Mouse (Mus musculus) kidney, adult 2 months (tissue): ENCODE measurements around the gene Fasn. TPM values are rescaled to one million over a fixed set of nuclear protein-coding genes. Genes with fewer than 3 reads are reported as not detected.
"Not testable (repeated sequence)": the region's sequence is repeated elsewhere in the genome, so short reads cannot be mapped to it uniquely, and the experiment has no call there.

ENCODE experiments used
- DNase-seq: peaks from one replicate; pipeline ENCODE4 v3.0.0; 2021
- H3K27ac ChIP-seq: fragments of 200-500 bp; 2 replicates; pipeline ENCODE4 v1.5.1; 2012; ENCODE audit warnings: low read depth, low read length, control low read depth, inconsistent platforms; ENCODE audit not compliant: insufficient read depth
- H3K27me3 ChIP-seq: fragments of 200-500 bp; replicated peaks from 2 replicates; pipeline ENCODE4 v1.6.1; 2012; ENCODE audit warnings: mild to moderate bottlenecking, moderate library complexity, low read length, inconsistent platforms; ENCODE audit not compliant: control insufficient read depth, insufficient read depth
- H3K36me3 ChIP-seq: fragments of 200-500 bp; 2 replicates; pipeline ENCODE4 v1.6.1; 2012; ENCODE audit warnings: mild to moderate bottlenecking, moderate library complexity, low read length, inconsistent platforms; ENCODE audit not compliant: control insufficient read depth, insufficient read depth
- H3K4me1 ChIP-seq: fragments of 200-500 bp; 2 replicates; pipeline ENCODE4 v1.6.1; 2011; ENCODE audit warnings: low read length; ENCODE audit not compliant: control insufficient read depth, insufficient read depth
- H3K4me3 ChIP-seq: fragments of 200-500 bp; 2 replicates; pipeline ENCODE4 v1.5.1; 2011; ENCODE audit warnings: mild to moderate bottlenecking, low read depth, low read length, control low read depth; ENCODE audit not compliant: insufficient read depth
- CTCF ChIP-seq: fragments of 200-500 bp; conservative IDR thresholded peaks from 2 replicates; pipeline ENCODE4 v1.5.1; 2011; ENCODE audit warnings: low read depth, mild to moderate bottlenecking, control low read depth, low read length, moderate library complexity, mixed read lengths; ENCODE audit not compliant: insufficient read depth, insufficient read length
- POLR2A ChIP-seq: fragments of 200-500 bp; IDR thresholded peaks from one replicate; pipeline ENCODE4 v1.6.1; 2011; ENCODE audit warnings: low read depth, low read length, control low read depth
- WGBS: fragments of 180-500 bp; shearing (Covaris S2); methylation state at CpG from one replicate; pipeline ENCODE4 v1.1.7; 2018; 5-methylcytosine and 5-hydroxymethylcytosine counted together
- polyA plus RNA-seq: library from polyadenylated mRNA; depleted of rRNA; stranded (reverse); fragments of >200 nt; gene quantifications from 2 replicates; pipeline ENCODE4 v1.2.3, GENCODE M21; 2012; rRNA removed

Gene Fasn
- polyA plus RNA-seq, 1 experiment = 936 TPM

GRCm38 (mm10) chr11:120772749-120773148, 51.6 kb downstream of the Fasn start:
- TF ChIP-seq POLR2A (no peak), CTCF (no peak)
- H3K27me3 ChIP-seq = no peaks in the 10 kb centered on the region
- 92% methylated on average over 3 of the region's 3 CpGs for WGBS
- no peak overlapping the region for H3K4me3 ChIP-seq
- no peaks in the 10 kb centered on the region for H3K36me3 ChIP-seq
- no peak for DNase-seq
- H3K27ac ChIP-seq = no peak overlapping the region
- H3K4me1 ChIP-seq = no peaks in the 10 kb centered on the region

DNA sequence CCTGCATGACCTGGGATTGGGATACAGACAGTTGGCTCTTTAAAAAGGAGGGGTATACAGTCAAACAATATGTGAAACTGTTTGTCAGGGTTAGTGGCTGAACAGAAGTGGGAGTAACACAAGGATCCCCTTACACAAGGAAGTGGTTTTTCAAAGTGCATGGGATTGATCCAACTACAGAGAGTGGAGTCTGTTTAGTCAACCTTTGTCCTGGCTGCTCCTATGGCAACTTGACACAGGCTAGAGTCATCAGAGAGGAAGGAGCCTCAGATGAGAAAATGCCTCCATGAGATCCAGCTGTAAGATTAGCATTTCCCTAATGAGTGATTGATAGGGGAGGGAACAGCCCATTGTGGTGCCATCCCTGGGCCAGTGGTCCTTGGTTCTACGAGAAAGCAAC, 56.1 kb downstream of the Fasn start:
- 68% methylated on average over 1 of the region's 1 CpGs for WGBS
- no peak for DNase-seq
- TF ChIP-seq CTCF (no peak), POLR2A (no peak)
- Histone ChIP-seq H3K27me3 (no peaks in the 10 kb centered on the region), H3K4me3 (no peak overlapping the region), H3K36me3 (no peaks in the 10 kb centered on the region), H3K4me1 (no peaks in the 10 kb centered on the region), H3K27ac (no peak overlapping the region)

- whole genome bisulfite sequencing = 77% methylated on average over 5 of the region's 7 CpGs
Measured at GRCm38 (mm10) chr11:120767023-120767422, 57.3 kb downstream of the Fasn start.

GRCm38 (mm10) chr11:120763121-120763999, 61.0 kb downstream of the Fasn start:
- H3K4me1 ChIP-seq, H3K27ac ChIP-seq, H3K4me3 ChIP-seq, DNase-seq, H3K36me3 ChIP-seq, H3K27me3 ChIP-seq: not testable (repeated sequence)
- WGBS = 47% methylated on average over 5 of the region's 23 CpGs

More at GRCm38 (mm10) chr11:120767023-120767422, 57.3 kb downstream of the Fasn start:
- not testable (repeated sequence) for H3K27ac ChIP-seq, DNase-seq, H3K4me3 ChIP-seq, H3K36me3 ChIP-seq, H3K4me1 ChIP-seq, H3K27me3 ChIP-seq

DNA sequence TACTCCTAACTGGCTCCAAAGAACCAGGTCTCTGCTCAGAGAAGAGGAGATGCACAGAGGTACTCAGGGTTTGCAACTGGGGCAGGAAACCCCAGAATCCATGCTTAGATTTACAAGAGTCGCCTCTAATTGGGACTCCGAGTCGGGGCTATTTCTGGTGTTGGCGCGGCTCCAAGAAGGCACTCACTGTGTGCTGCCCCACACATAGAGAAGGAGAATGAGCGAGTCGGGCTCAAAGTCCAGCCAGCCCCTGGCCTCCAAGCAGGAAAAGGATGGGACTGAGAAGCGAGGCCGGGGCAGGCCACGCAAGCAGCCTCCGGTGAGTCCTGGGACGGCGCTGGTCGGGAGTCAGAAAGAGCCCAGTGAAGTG, 61.7 kb downstream of the Fasn start, which contains the start of gene Hmga1b:
Gene Hmga1b (plus strand): TSS at position 123 of the 370 bp plus-strand sequence.
- not testable (repeated sequence) for H3K4me3 ChIP-seq, H3K36me3 ChIP-seq, H3K4me1 ChIP-seq, DNase-seq, H3K27me3 ChIP-seq, H3K27ac ChIP-seq
- 21% methylated on average over 14 of the region's 14 CpGs for WGBS

GRCm38 (mm10) chr11:120761811-120762671, 62.3 kb downstream of the Fasn start:
- Histone ChIP-seq H3K4me3 (no peak overlapping the region), H3K27ac (no peak overlapping the region), H3K27me3 (peaks cover 1% of the 10 kb centered on the region; the same call in 1 of the 2 replicates), H3K36me3 (no peaks in the 10 kb centered on the region), H3K4me1 (no peaks in the 10 kb centered on the region)
- no peak for TF ChIP-seq CTCF
- DNase-seq = no peak
- WGBS = 64% methylated on average over 14 of the region's 14 CpGs

GRCm38 (mm10) chr11:120760236-120760635, 64.1 kb downstream of the Fasn start:
- Histone ChIP-seq H3K27me3 (peaks cover 1% of the 10 kb centered on the region; the same call in 1 of the 2 replicates), H3K4me3 (no peak overlapping the region), H3K36me3 (no peaks in the 10 kb centered on the region), H3K4me1 (no peaks in the 10 kb centered on the region), H3K27ac (no peak overlapping the region)
- peak; percentile 41 for DNase-seq
- TF ChIP-seq CTCF (no peak), POLR2A (no peak)
- WGBS = 52% methylated on average over 9 of the region's 9 CpGs

Other genes with a start within 250 kb of the Fasn start
- gene Arhgdia, start 242.9 kb downstream of the Fasn start, polyA plus RNA-seq = 543 and 613 TPM in 2 replicates
- 18.8 and 29.0 TPM in 2 replicates for gene Alyref, start 226.2 kb downstream of the Fasn start, polyA plus RNA-seq
- gene Anapc11, start 226.1 kb downstream of the Fasn start, polyA plus RNA-seq = 137 and 143 TPM in 2 replicates
- gene Npb, start 216.1 kb downstream of the Fasn start, polyA plus RNA-seq = 7.7 and 12.9 TPM in 2 replicates
- gene Pcyt2, start 206.6 kb downstream of the Fasn start, polyA plus RNA-seq = 432 and 566 TPM in 2 replicates
- gene Sirt7, start 199.3 kb downstream of the Fasn start, polyA plus RNA-seq = 72.2 and 76.8 TPM in 2 replicates
- gene Mafg, start 190.9 kb downstream of the Fasn start, polyA plus RNA-seq = 62.2 and 66.1 TPM in 2 replicates
- gene Pycr1, start 180.8 kb downstream of the Fasn start, polyA plus RNA-seq = 1.0 and 1.5 TPM in 2 replicates
- gene Myadml2, start 176.4 kb downstream of the Fasn start, polyA plus RNA-seq = 0.27 and 1.0 TPM in 2 replicates
- 25.5 and 26.1 TPM in 2 replicates for gene Notum, start 163.4 kb downstream of the Fasn start, polyA plus RNA-seq
- gene Aspscr1, start 151.6 kb downstream of the Fasn start, polyA plus RNA-seq = 105 and 106 TPM in 2 replicates
- gene Cenpx, start 110.8 kb downstream of the Fasn start, polyA plus RNA-seq = 157 and 166 TPM in 2 replicates
- 17.5 and 19.5 TPM in 2 replicates for gene Lrrc45, start 110.6 kb downstream of the Fasn start, polyA plus RNA-seq
- gene Rac3, start 103.1 kb downstream of the Fasn start, polyA plus RNA-seq = 14.5 and 17.0 TPM in 2 replicates
- 910 and 990 TPM in 2 replicates for gene Dcxr, start 97.3 kb downstream of the Fasn start, polyA plus RNA-seq
- 31.3 and 45.3 TPM in 2 replicates for gene Cbr2, start 92.4 kb downstream of the Fasn start, polyA plus RNA-seq
- 0.53 and 0.55 TPM in 2 replicates for gene Hmga1b, start 61.8 kb downstream of the Fasn start, polyA plus RNA-seq
- 69.0 and 80.5 TPM in 2 replicates for gene Rfng, start 40.3 kb downstream of the Fasn start, polyA plus RNA-seq
- gene Gps1, start 40.3 kb downstream of the Fasn start, polyA plus RNA-seq = 173 and 175 TPM in 2 replicates
- gene Dus1l, start 28.1 kb downstream of the Fasn start, polyA plus RNA-seq = 42.3 and 42.6 TPM in 2 replicates
- 2.9 and 3.5 TPM in 2 replicates for gene Ccdc57, start 108.3 kb upstream of the Fasn start, polyA plus RNA-seq
- 2.0 and 2.9 TPM in 2 replicates for gene Slc16a3, start 123.9 kb upstream of the Fasn start, polyA plus RNA-seq
- gene Csnk1d, start 166.8 kb upstream of the Fasn start, polyA plus RNA-seq = 63.3 and 71.0 TPM in 2 replicates
- gene Cd7, start 214.9 kb upstream of the Fasn start, polyA plus RNA-seq = 1.2 and 3.0 TPM in 2 replicates
- gene Sectm1b, start 239.0 kb upstream of the Fasn start, polyA plus RNA-seq = 66.6 and 75.2 TPM in 2 replicates